Mouse (Mus musculus) limb, embryonic 12.5 days (tissue): ENCODE measurements around the gene Lrr1. TPM values are rescaled to one million over a fixed set of nuclear protein-coding genes. Genes with fewer than 3 reads are reported as not detected.
A peak's percentile ranks its signal among the peaks of the same experiment; 100 is the strongest.

Source experiments
- ATAC-seq: fragments of 200-750 bp; cut with Nextera tagmentation; 2 replicates; pipeline ENCODE4 v1.8.0; 2017; ENCODE audit warnings: low read depth, moderate TSS enrichment; ENCODE audit not compliant: insufficient number of reproducible peaks, insufficient read depth, low FRiP score, low TSS enrichment
- H3K27ac ChIP-seq: fragments of 300-500 bp; sonication (generic); 2 replicates; pipeline ENCODE4 v1.5.1; 2016; ENCODE audit warnings: mild to moderate bottlenecking, moderate library complexity
- H3K27me3 ChIP-seq: fragments of 300-500 bp; sonication (generic); 2 replicates; pipeline ENCODE4 v1.6.1; 2016; ENCODE audit warnings: mild to moderate bottlenecking, moderate library complexity
- H3K36me3 ChIP-seq: fragments of 300-500 bp; sonication (generic); 2 replicates; pipeline ENCODE4 v1.6.1; 2016; ENCODE audit warnings: mild to moderate bottlenecking, moderate library complexity
- H3K4me1 ChIP-seq: fragments of 300-500 bp; sonication (generic); replicated peaks from 2 replicates; pipeline ENCODE4 v1.6.1; 2016
- H3K4me2 ChIP-seq: fragments of 300-500 bp; sonication (generic); 2 replicates; pipeline ENCODE4 v1.6.1; 2016; ENCODE audit warnings: mild to moderate bottlenecking, moderate library complexity
- H3K4me3 ChIP-seq: fragments of 300-500 bp; sonication (generic); replicated peaks from 2 replicates; pipeline ENCODE4 v1.5.1; 2016; ENCODE audit warnings: mild to moderate bottlenecking
- H3K9ac ChIP-seq: fragments of 300-500 bp; sonication (generic); replicated peaks from 2 replicates; pipeline ENCODE4 v1.6.1; 2016; ENCODE audit warnings: mild to moderate bottlenecking, moderate library complexity
- H3K9me3 ChIP-seq: fragments of 300-500 bp; sonication (generic); 2 replicates; pipeline ENCODE4 v1.6.1; 2016; ENCODE audit warnings: mild to moderate bottlenecking, moderate library complexity
- WGBS: fragments of 180-500 bp; shearing (Covaris S2); methylation state at CpG from one replicate; pipeline ENCODE4 v1.1.7; 2016; 5-methylcytosine and 5-hydroxymethylcytosine counted together
- polyA plus RNA-seq: library from polyadenylated mRNA; unstranded; fragments of >200 nt; fragmentation: Nextera tagmentation; extraction: Ambion mirVana; gene quantifications from 2 replicates; pipeline ENCODE4 v1.2.1, GENCODE M21; 2016

Lrr1 gene
- polyA plus RNA-seq, 1 experiment from 2014 or later: 32.0 TPM

DNA sequence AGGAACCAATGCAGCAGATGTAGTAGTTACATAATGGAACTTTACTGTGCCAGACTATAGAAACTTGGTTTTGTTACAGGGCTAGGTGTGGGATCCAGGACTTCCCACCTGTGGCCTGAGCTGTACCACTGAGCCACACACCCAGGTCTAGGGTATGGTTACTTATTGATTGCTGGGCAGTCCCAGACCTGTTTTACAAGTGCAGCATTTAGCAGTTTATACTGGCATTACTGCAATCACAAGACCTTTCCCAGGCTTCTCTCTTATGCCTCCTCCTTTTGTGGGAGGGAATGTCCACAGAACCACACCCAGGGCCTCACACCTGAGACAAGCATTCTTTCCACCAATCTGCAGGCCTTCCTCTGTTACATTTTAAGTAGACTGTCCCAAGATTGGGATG lies 30.4 kb downstream of the Lrr1 start:
- Histone ChIP-seq H3K4me2 (peak overlapping the region; percentile 95), H3K4me1 (peaks cover 22% of the 10 kb centered on the region), H3K27me3 (no peaks in the 10 kb centered on the region), H3K9me3 (no peaks in the 10 kb centered on the region), H3K36me3 (peaks cover 40% of the 10 kb centered on the region), H3K4me3 (no peak overlapping the region), H3K9ac (no peak overlapping the region), H3K27ac (no peak overlapping the region)
- ATAC-seq: no peak

DNA sequence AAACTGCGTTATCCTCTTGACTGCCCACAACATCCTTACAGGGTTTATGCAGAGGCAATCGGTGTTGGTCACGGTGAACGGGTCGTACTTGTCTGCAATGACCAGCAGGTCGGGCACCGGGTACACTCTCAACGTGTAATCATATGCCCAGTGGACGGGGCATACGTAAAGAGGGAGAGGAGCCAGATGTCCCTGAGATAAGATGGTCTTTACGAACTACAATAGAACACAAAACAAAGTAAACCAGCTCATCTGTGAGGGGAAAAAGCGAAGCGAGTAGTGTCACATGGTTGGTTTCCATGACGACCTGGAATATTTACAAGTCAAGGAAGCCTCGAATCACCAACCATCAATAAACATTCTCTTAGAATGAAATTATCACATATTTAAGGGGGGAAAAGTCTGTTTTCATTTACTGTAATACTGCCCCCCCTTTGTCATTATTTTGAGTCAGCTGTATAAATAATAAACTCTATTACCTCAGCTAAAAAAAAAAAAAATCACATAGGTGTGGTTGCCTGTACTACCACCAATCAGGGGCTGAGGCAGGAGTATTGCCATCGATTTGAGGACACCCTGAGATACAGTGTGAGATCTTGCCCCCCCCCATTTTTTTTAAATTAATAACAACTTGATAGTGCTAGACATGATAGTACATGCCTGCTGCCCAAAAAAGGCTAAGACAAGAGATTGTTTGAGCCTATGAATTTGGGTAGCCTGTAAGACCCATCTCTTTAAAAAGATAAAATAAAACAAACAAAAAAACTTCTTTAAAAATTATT lies 35.6 kb downstream of the Lrr1 start, which contains the start of gene Gm49384:
Gm49384 (minus strand) TSS at position 216 of the 782 bp plus-strand sequence.
- Histone ChIP-seq H3K4me2 (no peak within 1 kb of the TSS), H3K27me3 (no peaks in the 10 kb centered on the region), H3K9me3 (no peaks in the 10 kb centered on the region), H3K4me3 (no peak within 1 kb of the TSS), H3K27ac (no peak within 1 kb of the TSS), H3K36me3 (peaks cover 65% of the 10 kb centered on the region), H3K4me1 (peaks cover 2% of the 10 kb centered on the region; the same call in 1 of the 2 replicates), H3K9ac (no peak within 1 kb of the TSS)
- WGBS: 88% methylated on average over 16 of the region's 16 CpGs
- ATAC-seq: no peak

DNA sequence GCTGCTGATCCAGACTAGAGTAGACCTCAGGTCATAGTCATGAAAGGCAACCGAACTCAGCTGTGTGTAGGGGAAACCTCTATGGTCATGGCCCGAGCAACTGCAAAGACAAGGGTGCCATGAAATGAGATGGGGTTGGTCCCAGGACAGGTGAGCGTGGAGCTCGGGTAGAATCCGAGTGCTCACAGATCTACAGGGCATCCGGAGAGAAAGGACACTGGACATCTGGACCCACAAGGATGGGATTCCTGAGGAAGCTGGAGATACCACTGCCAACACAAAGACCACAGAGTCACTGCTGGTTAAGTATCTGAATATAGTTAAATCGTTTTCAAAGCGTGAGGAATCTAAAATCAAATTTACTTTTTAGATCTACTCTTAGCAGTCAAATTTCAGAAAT lies 38.8 kb downstream of the Lrr1 start:
- WGBS: 92% methylated on average over 8 of the region's 8 CpGs
- ATAC-seq: no peak
- Histone ChIP-seq H3K4me1 (no peaks in the 10 kb centered on the region), H3K4me2 (no peak overlapping the region), H3K9ac (no peak overlapping the region), H3K36me3 (peaks cover 66% of the 10 kb centered on the region), H3K27me3 (no peaks in the 10 kb centered on the region), H3K27ac (no peak overlapping the region), H3K4me3 (no peak overlapping the region), H3K9me3 (no peaks in the 10 kb centered on the region)

DNA sequence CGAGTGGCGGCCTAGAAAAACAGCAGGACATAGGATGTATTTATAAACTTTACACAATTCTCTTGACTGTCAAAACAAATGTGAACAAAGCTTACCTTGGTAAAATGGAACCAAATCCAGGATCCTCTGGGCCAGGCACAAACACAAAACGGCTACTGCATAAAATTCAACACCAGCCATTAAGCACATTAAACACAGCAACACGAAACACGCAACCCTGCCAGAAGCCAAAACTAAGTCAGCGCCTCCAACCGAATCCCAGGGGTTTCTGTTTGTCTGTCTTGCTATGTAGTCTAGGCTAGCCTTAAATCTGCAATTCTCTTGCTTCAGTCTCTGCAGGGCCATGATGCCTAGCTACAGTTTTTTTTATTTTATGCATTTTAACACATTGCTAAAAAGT lies 39.3 kb downstream of the Lrr1 start:
- no peak for ATAC-seq
- no peak overlapping the region for H3K4me2 ChIP-seq
- H3K36me3 ChIP-seq: peaks cover 65% of the 10 kb centered on the region
- H3K4me1 ChIP-seq: no peaks in the 10 kb centered on the region
- WGBS: 90% methylated on average over 7 of the region's 7 CpGs
- no peak overlapping the region for H3K27ac ChIP-seq
- H3K4me3 ChIP-seq: no peak overlapping the region
- H3K27me3 ChIP-seq: no peaks in the 10 kb centered on the region
- no peaks in the 10 kb centered on the region for H3K9me3 ChIP-seq
- H3K9ac ChIP-seq: no peak overlapping the region

DNA sequence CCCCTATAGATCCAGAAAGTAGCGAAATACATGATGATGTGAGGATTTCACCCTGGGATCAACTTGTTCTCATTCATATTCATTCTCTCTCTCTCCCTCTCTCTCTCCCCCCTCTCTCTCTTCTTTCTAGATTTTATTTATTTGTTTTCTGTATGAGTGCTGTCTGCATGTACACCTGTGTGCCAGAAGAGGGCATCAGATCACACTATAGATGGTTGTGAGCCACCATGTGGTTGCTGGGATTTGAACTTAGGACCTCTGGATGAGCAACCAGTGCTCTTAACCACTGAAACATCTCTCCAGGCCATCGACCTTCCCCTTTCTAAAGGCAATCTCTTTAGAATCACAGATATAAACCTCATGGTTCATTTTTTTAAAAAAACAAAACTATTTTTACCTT lies 39.9 kb downstream of the Lrr1 start:
- Histone ChIP-seq H3K4me2 (no peak overlapping the region), H3K9ac (no peak overlapping the region), H3K27ac (no peak overlapping the region), H3K4me1 (no peaks in the 10 kb centered on the region), H3K4me3 (no peak overlapping the region), H3K36me3 (peaks cover 65% of the 10 kb centered on the region), H3K27me3 (no peaks in the 10 kb centered on the region), H3K9me3 (no peaks in the 10 kb centered on the region)
- ATAC-seq: no peak
- WGBS: 92% methylated on average over 2 of the region's 2 CpGs

DNA sequence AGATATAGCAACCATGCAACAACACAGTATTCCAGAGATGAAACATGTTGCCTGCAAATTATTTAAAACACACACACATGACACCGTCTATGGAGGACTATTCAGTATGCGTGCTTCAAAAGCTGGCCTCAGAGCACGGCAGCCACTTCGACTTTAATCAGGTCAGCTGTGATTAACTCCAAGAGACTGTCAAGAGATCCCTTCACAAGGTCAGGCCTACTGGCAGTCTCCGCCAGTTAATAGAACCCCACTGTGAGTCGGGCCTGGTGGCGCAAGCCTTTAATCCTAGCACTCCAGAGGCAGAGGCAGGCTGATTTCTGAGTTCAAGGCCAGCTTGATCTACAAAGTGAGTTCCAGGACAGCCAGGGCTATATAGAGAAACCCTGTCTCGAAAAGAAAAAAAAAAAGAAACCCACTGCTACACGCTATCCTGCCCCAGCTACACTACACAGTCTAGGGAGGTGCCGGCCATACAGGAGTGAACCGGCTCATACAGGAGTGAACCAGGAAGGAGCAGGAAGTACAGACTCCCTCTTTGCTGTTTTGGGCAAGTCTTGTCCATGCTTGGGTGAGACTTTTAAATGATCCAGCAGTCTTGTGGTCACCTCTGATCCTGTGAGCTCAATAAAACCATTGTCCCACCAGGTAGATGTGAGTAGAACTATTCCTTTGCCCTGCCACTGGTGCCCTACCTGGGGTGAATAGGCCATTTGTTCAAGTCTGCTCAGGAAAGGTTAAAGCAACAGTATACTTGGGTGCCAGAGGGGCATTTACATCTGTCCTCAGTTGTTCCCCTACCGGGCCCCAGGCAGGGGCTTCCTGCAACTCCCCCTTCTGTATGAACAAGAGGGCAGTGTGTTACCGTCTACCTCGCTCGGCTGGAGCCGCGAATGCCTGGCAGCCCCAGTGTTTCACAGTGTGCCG lies 41.7 kb downstream of the Lrr1 start:
- Histone ChIP-seq H3K4me1 (no peaks in the 10 kb centered on the region), H3K36me3 (peaks cover 78% of the 10 kb centered on the region), H3K27ac (peak overlapping the region; percentile 66; the same call in 1 of the 2 replicates), H3K4me3 (no peak overlapping the region), H3K27me3 (no peaks in the 10 kb centered on the region), H3K4me2 (no peak overlapping the region), H3K9ac (no peak overlapping the region), H3K9me3 (no peaks in the 10 kb centered on the region)
- ATAC-seq: peak; percentile 63
- WGBS: 89% methylated on average over 18 of the region's 18 CpGs

DNA sequence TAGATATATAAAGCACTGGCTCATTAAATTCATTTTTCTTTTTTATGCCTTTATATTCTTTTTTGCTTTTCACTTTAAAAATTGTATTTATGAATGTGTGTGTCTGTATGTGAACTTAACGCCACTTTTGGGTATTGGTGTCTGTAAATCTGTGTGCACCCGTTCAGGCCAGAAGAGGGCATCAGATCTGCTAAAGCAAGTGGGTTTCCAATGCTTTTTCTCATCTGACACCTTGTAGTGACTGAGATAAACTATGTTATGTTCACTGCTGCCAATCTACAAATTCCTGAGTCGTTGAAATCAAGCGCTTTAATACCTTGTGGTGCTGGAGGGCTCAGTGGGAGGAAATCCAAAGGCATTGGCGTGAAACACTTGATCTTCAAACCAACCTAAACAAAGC lies 42.4 kb downstream of the Lrr1 start:
- Histone ChIP-seq H3K9ac (no peak overlapping the region), H3K4me3 (no peak overlapping the region), H3K4me1 (no peaks in the 10 kb centered on the region), H3K4me2 (no peak overlapping the region), H3K27me3 (no peaks in the 10 kb centered on the region), H3K36me3 (peaks cover 84% of the 10 kb centered on the region), H3K9me3 (no peaks in the 10 kb centered on the region), H3K27ac (peak overlapping the region; percentile 37; the same call in 1 of the 2 replicates)
- no peak for ATAC-seq
- 84% methylated on average over 5 of the region's 5 CpGs for WGBS

DNA sequence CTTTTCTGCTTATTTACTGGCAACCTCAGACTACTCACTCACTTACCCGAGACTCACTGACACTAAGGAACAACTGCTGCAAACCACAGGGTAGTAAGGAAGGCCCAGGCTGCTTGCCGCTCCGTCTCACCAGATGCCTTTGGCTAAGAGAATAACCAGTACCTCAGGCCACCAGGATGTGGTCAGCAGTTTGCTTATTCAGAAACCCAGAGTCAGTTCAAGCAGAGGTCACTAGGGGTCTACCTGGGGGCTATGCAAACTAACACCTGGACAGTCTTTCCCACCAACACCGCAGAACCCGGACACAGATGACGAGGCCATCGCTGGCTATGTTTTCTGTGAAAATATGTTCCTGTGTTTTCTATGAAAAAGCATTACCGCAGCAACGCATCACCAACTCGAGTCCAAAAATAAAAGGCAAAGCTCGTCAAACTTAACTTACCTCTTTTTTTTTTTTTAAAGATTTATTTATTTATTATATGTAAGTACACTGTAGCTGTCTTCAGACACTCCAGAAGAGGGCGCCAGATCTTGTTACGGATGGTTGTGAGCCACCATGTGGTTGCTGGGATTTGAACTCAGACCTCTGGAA lies 44.7 kb downstream of the Lrr1 start:
- H3K9ac ChIP-seq: no peak overlapping the region
- no peaks in the 10 kb centered on the region for H3K27me3 ChIP-seq
- no peaks in the 10 kb centered on the region for H3K4me1 ChIP-seq
- WGBS: 94% methylated on average over 13 of the region's 13 CpGs
- no peak overlapping the region for H3K27ac ChIP-seq
- no peak for ATAC-seq
- no peak overlapping the region for H3K4me2 ChIP-seq
- H3K4me3 ChIP-seq: no peak overlapping the region
- no peaks in the 10 kb centered on the region for H3K9me3 ChIP-seq
- peaks cover 87% of the 10 kb centered on the region for H3K36me3 ChIP-seq

DNA sequence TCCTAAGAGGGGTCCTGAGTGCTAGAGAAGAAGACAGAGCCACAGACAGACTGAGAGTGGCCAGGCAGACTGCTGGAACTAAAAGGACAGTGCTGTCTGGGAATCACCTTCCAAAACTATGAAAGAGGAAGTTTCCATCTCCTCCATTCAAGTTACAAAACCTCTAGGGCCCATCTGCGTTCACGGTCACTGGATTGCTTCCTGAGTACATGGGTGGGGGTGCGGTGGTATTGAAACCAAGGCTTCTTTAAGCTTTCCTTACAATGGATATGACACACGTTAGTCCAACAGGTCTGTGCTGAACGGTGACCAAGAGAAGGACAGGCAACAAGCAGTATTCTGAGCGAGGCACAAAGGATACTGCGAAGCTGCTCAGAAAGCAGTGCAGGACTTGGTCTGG lies 45.8 kb downstream of the Lrr1 start:
- H3K36me3 ChIP-seq: peaks cover 90% of the 10 kb centered on the region
- no peaks in the 10 kb centered on the region for H3K9me3 ChIP-seq
- no peaks in the 10 kb centered on the region for H3K27me3 ChIP-seq
- H3K4me1 ChIP-seq: no peaks in the 10 kb centered on the region
- H3K4me2 ChIP-seq: no peak overlapping the region
- no peak overlapping the region for H3K27ac ChIP-seq
- 90% methylated on average over 7 of the region's 7 CpGs for WGBS
- H3K9ac ChIP-seq: no peak overlapping the region
- ATAC-seq: no peak
- no peak overlapping the region for H3K4me3 ChIP-seq

DNA sequence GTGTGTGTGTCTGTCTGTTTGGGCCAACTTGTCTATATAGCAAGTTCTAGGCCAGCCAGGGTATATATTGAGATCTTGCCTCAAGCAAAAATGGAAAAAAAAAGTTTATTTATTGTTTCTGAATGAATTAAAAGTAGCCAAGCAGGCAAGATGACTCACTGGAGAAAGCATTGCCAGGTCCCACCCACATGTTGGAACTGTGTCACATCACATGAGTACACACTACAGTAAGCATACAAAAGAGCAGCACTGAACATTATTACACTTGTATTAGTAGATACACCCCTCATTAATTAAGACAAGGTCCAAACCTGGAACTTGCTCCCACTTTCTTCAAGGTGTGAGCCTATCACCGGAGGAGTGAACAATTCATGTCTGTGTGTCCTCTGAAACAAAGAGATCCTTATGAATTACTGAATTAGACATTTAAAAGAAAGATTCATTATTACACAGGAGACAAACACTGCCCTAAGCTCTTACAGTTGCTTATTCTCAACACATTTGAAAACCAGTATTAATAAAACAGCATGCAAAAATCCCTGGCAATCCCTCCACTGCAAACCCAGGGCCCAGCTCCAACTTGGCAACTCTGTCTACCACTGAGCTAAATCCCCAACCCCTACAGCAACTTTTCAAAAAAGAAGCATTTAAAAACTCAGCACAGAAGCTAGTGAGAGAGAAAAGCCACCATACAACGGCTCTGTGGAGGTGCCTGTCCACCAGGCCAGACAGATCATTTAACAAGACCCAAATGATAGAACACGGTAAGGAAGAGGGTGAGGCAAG lies 46.6 kb downstream of the Lrr1 start:
- H3K9me3 ChIP-seq: no peaks in the 10 kb centered on the region
- no peak overlapping the region for H3K4me2 ChIP-seq
- no peak overlapping the region for H3K4me3 ChIP-seq
- H3K4me1 ChIP-seq: no peaks in the 10 kb centered on the region
- ATAC-seq: no peak
- H3K36me3 ChIP-seq: peaks cover 91% of the 10 kb centered on the region
- no peak overlapping the region for H3K27ac ChIP-seq
- no peak overlapping the region for H3K9ac ChIP-seq
- 92% methylated on average over 3 of the region's 3 CpGs for WGBS
- no peaks in the 10 kb centered on the region for H3K27me3 ChIP-seq
